12 mouse cellular contexts compared by ENCODE assay signal in genomic region chr5:106989181-106989580, GRCm38 (mm10). TPM values are rescaled to one million over a fixed set of nuclear protein-coding genes. Genes with fewer than 3 reads are reported as not detected.
DNase-seq lines count a peak whose midpoint lies in the region; ATAC-seq and TF ChIP-seq lines count a peak whose summit lies in the region.
"Had no signal": no experiment of that assay in that cellular context is flagged by ENCODE, and none has a peak within 500 bp of the region (broad histone marks: within the 10 kb centered on the region; RNA-seq: fewer than 3 reads in every experiment).

No protein-coding gene starts in this region.

- H3K4me2 ChIP-seq in lung, postnatal 0 days (replicated peaks; ENCODE audit: low read depth, low read length) = no peak overlapping the region
- no peak overlapping the region for H3K4me2 ChIP-seq in forebrain, embryonic 15.5 days (replicated peaks)
- H3K4me2 ChIP-seq: heart, embryonic 15.5 days had no signal

- peak; percentile 62 for ATAC-seq in lung, postnatal 0 days
- no peak for ATAC-seq in forebrain, embryonic 15.5 days (replicated peaks)

- no peaks in the 10 kb centered on the region for H3K9me3 ChIP-seq in lung, postnatal 0 days (ENCODE audit: low read length)
- H3K9me3 ChIP-seq in forebrain, embryonic 15.5 days = no peaks in the 10 kb centered on the region
- H3K9me3 ChIP-seq: heart, embryonic 15.5 days had no signal

- H3K27ac ChIP-seq in lung, postnatal 0 days (ENCODE audit: low read length) = peak overlapping the region; percentile 54; the same call in 1 of the 2 replicates
- H3K27ac ChIP-seq in forebrain, embryonic 15.5 days (replicated peaks) = no peak overlapping the region

- no peaks in the 10 kb centered on the region for H3K36me3 ChIP-seq in lung, postnatal 0 days (ENCODE audit: insufficient read depth, low read length)
- H3K36me3 ChIP-seq in forebrain, embryonic 15.5 days = peaks cover 4% of the 10 kb centered on the region; the same call in 1 of the 2 replicates
- H3K36me3 ChIP-seq: heart, embryonic 15.5 days had no signal

- H3K4me3 ChIP-seq in lung, postnatal 0 days (ENCODE audit: low read depth, low read length) = no peak overlapping the region
- no peak overlapping the region for H3K4me3 ChIP-seq in forebrain, embryonic 15.5 days
- H3K4me3 ChIP-seq: erythroblast, embryonic 14.5 days; heart, embryonic 15.5 days had no signal

- WGBS in lung, postnatal 0 days = 37% methylated on average over 8 of the region's 8 CpGs
- 76% methylated on average over 8 of the region's 8 CpGs for WGBS in forebrain, embryonic 15.5 days

- peak; percentile 49 for DNase-seq in adrenal gland, postnatal 10 days
- no peak for DNase-seq in adrenal gland, postnatal 36 days
- DNase-seq in adipocyte (ENCODE audit: low spot score) = peak; percentile 64
- peak; percentile 14 to 28 for DNase-seq in kidney, adult 8-10 months
- DNase-seq in lung, postnatal 0 days (ENCODE audit: low spot score) = peak; percentile 87
- no peak for DNase-seq in layer of hippocampus, adult 11-12 months (ENCODE audit: low spot score)
- no peak for DNase-seq in embryo, embryonic 10 days (ENCODE audit: low spot score)
- DNase-seq: adrenal gland, postnatal 25 days; cerebellum, adult 9-10 months had no signal

- peak; percentile 66; the same call in 1 of the 2 replicates for TF ChIP-seq EP300 in lung, postnatal 0 days (IDR thresholded peaks at IDR 0.05)

- H3K9ac ChIP-seq in lung, postnatal 0 days (replicated peaks; ENCODE audit: low read depth) = no peak overlapping the region
- H3K9ac ChIP-seq in forebrain, embryonic 15.5 days (replicated peaks) = no peak overlapping the region
- H3K9ac ChIP-seq: heart, embryonic 15.5 days had no signal

- no peaks in the 10 kb centered on the region for H3K27me3 ChIP-seq in lung, postnatal 0 days (replicated peaks; ENCODE audit: insufficient read depth, low read length)
- H3K27me3 ChIP-seq in forebrain, embryonic 15.5 days = 0 out of 2 replicates have a peak, but pooled peaks cover 5% of the 10 kb centered on the region
- H3K27me3 ChIP-seq: heart, embryonic 15.5 days had no signal

- H3K4me1 ChIP-seq in lung, postnatal 0 days (ENCODE audit: insufficient read depth, low read depth, low read length) = peaks cover 10% of the 10 kb centered on the region; the same call in 1 of the 2 replicates
- H3K4me1 ChIP-seq in forebrain, embryonic 15.5 days = no peaks in the 10 kb centered on the region; the same call in 1 of the 2 replicates

- no peak for TF ChIP-seq CTCF in lung, postnatal 0 days (IDR thresholded peaks at IDR 0.05)

RNA-seq across cellular contexts. Expression of gene Cdc7, which starts 25.1 kb away (rescaled TPM):
- 10 to 100 TPM in 1 of 2 experiments, 1 to 10 TPM in 1; 5.7 to 10.6 TPM for total RNA-seq in adrenal gland, postnatal 10 days (2021)
- 1 to 10 TPM; 2.3 to 3.6 TPM for total RNA-seq in adrenal gland, postnatal 36 days (2021)
- polyA plus RNA-seq in lung, postnatal 0 days (2015; fragmentation: Nextera tagmentation; extraction: Ambion mirVana) = 4.3 and 5.2 TPM in 2 replicates
- polyA plus RNA-seq in forebrain, embryonic 15.5 days (2015; fragmentation: Nextera tagmentation; extraction: Ambion mirVana) = 41.9 and 45.8 TPM in 2 replicates

Comparison
In these comparisons a context has a peak if more than half of its experiments do, and no peak if none do; other contexts are left out.
1. DNase-seq: peak in adrenal gland, postnatal 10 days (single experiment), adipocyte (single experiment), kidney, adult 8-10 months (2 of 2) and lung, postnatal 0 days (single experiment); none in adrenal gland, postnatal 36 days (0 of 2), layer of hippocampus, adult 11-12 months (single experiment) and embryo, embryonic 10 days (single experiment).